Mouse (Mus musculus) C2C12 (cell line): ENCODE data around the gene Tfap2d. TPM values are rescaled to one million over a fixed set of nuclear protein-coding genes. Genes with fewer than 3 reads are reported as not detected.

Experiments
- H3K27me3 ChIP-seq: one replicate; pipeline ENCODE4 v1.6.1; 2011; ENCODE audit not compliant: control insufficient read depth, insufficient read depth, insufficient read length
- H3K36me3 ChIP-seq: one replicate; pipeline ENCODE4 v1.6.1; 2011; ENCODE audit not compliant: control insufficient read depth, insufficient read depth
- H3K4me3 ChIP-seq: one replicate; pipeline ENCODE4 v1.5.1; 2011; ENCODE audit warnings: mild to moderate bottlenecking, control low read depth; ENCODE audit not compliant: poor library complexity, insufficient read depth, severe bottlenecking
- H3K79me2 ChIP-seq: one replicate; pipeline ENCODE4 v1.6.1; 2011; ENCODE audit not compliant: control insufficient read depth, insufficient read depth
- H3K79me3 ChIP-seq: one replicate; pipeline ENCODE4 v1.6.1; 2011; ENCODE audit warnings: low read depth, control low read depth
- H3ac ChIP-seq: one replicate; pipeline ENCODE3; 2011; ENCODE audit warnings: low read depth; ENCODE audit not compliant: control insufficient read depth, insufficient read length
- CEBPB ChIP-seq: IDR thresholded peaks from one replicate; pipeline ENCODE4 v1.6.1; 2011; ENCODE audit warnings: low read depth, mild to moderate bottlenecking, control low read depth, moderate library complexity
- CTCF ChIP-seq: IDR thresholded peaks from one replicate; pipeline ENCODE4 v1.5.1; 2011; ENCODE audit not compliant: control insufficient read depth, insufficient read depth, insufficient read length
- FOSL1 ChIP-seq: IDR thresholded peaks from one replicate; pipeline ENCODE4 v1.8.0; 2011; ENCODE audit warnings: mild to moderate bottlenecking, low read length; ENCODE audit not compliant: poor library complexity, insufficient read depth, severe bottlenecking
- MAX ChIP-seq: IDR thresholded peaks from one replicate; pipeline ENCODE4 v1.6.1; 2011; ENCODE audit warnings: mild to moderate bottlenecking, control low read depth
- MYOD1 ChIP-seq: IDR thresholded peaks from one replicate; pipeline ENCODE4 v1.6.1; 2011; ENCODE audit warnings: low read depth; ENCODE audit not compliant: control insufficient read depth, insufficient read length
- MYOG ChIP-seq: IDR thresholded peaks from one replicate; pipeline ENCODE4 v1.6.1; 2011; ENCODE audit not compliant: control insufficient read depth, insufficient read length; ENCODE audit errors: extremely low read depth
- USF1 ChIP-seq: IDR thresholded peaks from one replicate; pipeline ENCODE4 v1.6.1; 2011; ENCODE audit warnings: low read depth, mild to moderate bottlenecking, control low read depth, moderate library complexity
- polyA plus RNA-seq: library from polyadenylated mRNA; unstranded; fragments of >200 nt; fragmentation: generic; extraction: Trizol; gene quantifications from one replicate; pipeline ENCODE4 v1.2.1, GENCODE M21; 2012; ENCODE audit warnings: missing spikeins

Tfap2d gene
- polyA plus RNA-seq, 1 experiment = not detected

GRCm38 (mm10) chr1:19208641-19209358, 106.0 kb downstream of the Tfap2d start, which contains the start of gene Tfap2b:
TSS of gene Tfap2b (plus strand) at chr1:19208914.
- TF ChIP-seq CTCF = no peak
- no peak for TF ChIP-seq FOSL1
- no peak for TF ChIP-seq USF1
- TF ChIP-seq MYOG = no peak
- TF ChIP-seq MAX = no peak
- no peak for TF ChIP-seq MYOD1
- TF ChIP-seq CEBPB = no peak
- H3K4me3 ChIP-seq = no peak within 1 kb of the TSS
- H3K79me2 ChIP-seq = no peaks in the 10 kb centered on the region
- no peak within 1 kb of the TSS for H3ac ChIP-seq
- H3K79me3 ChIP-seq = no peaks in the 10 kb centered on the region
- no peaks in the 10 kb centered on the region for H3K36me3 ChIP-seq
- peaks cover 3% of the 10 kb centered on the region for H3K27me3 ChIP-seq

- Histone ChIP-seq H3K79me3 (no peaks in the 10 kb centered on the region), H3ac (no peak overlapping the region), H3K36me3 (no peaks in the 10 kb centered on the region), H3K79me2 (no peaks in the 10 kb centered on the region), H3K4me3 (no peak overlapping the region), H3K27me3 (peaks cover 8% of the 10 kb centered on the region)
- TF ChIP-seq USF1 = no peak
- no peak for TF ChIP-seq MAX
- no peak for TF ChIP-seq FOSL1
- no peak for TF ChIP-seq MYOG
- TF ChIP-seq MYOD1 = no peak
- TF ChIP-seq CTCF = no peak
- TF ChIP-seq CEBPB = no peak
These were observed 106.5 kb downstream of the Tfap2d start for GRCm38 (mm10) chr1:19209359-19209745.

- no peak overlapping the region for H3K4me3 ChIP-seq
- no peaks in the 10 kb centered on the region for H3K79me2 ChIP-seq
- H3K36me3 ChIP-seq = no peaks in the 10 kb centered on the region
- H3K79me3 ChIP-seq = no peaks in the 10 kb centered on the region
- TF ChIP-seq FOSL1 (no peak), CEBPB (no peak), MYOG (no peak)
- H3ac ChIP-seq = no peak overlapping the region
- peaks cover 8% of the 10 kb centered on the region for H3K27me3 ChIP-seq
These were observed 107.0 kb downstream of the Tfap2d start for GRCm38 (mm10) chr1:19209776-19210175.

GRCm38 (mm10) chr1:19210215-19211032, 107.6 kb downstream of the Tfap2d start:
- Histone ChIP-seq H3K36me3 (no peaks in the 10 kb centered on the region), H3K4me3 (no peak overlapping the region), H3ac (no peak overlapping the region), H3K79me2 (no peaks in the 10 kb centered on the region), H3K27me3 (peaks cover 8% of the 10 kb centered on the region), H3K79me3 (no peaks in the 10 kb centered on the region)
- TF ChIP-seq CEBPB (no peak), USF1 (no peak), CTCF (no peak), MAX (no peak), MYOG (no peak), MYOD1 (no peak), FOSL1 (no peak)

- TF ChIP-seq FOSL1 = no peak
- TF ChIP-seq CTCF = no peak
- TF ChIP-seq CEBPB = no peak
- TF ChIP-seq MYOG = no peak
- no peak for TF ChIP-seq MYOD1
- no peak for TF ChIP-seq USF1
- no peak for TF ChIP-seq MAX
- H3K4me3 ChIP-seq = no peak overlapping the region
- peaks cover 8% of the 10 kb centered on the region for H3K27me3 ChIP-seq
These were observed 108.2 kb downstream of the Tfap2d start for GRCm38 (mm10) chr1:19211033-19211405.

More at GRCm38 (mm10) chr1:19211033-19211405, 108.2 kb downstream of the Tfap2d start:
- Histone ChIP-seq H3K79me2 (no peaks in the 10 kb centered on the region), H3K36me3 (no peaks in the 10 kb centered on the region), H3K79me3 (no peaks in the 10 kb centered on the region), H3ac (no peak overlapping the region)
